Mouse (Mus musculus): Measurements from ENCODE around the gene Gm21860.
"Not testable (repeated sequence)": the region's sequence is repeated elsewhere in the genome, so short reads cannot be mapped to it uniquely, and the experiment has no call there.

GRCm38 (mm10) chrY:90734334-90734696 lies 20.3 kb downstream of the Gm21860 start:
- TF ChIP-seq EP300, CTCF (IDR thresholded peaks at IDR 0.05; ENCODE audit: low read depth): not testable (repeated sequence)

All from liver, embryonic 14.5 days (tissue).